Mouse (Mus musculus) monocyte, adult 59 days (primary cell): ENCODE data around the gene Olfr982. TPM values are rescaled to one million over a fixed set of nuclear protein-coding genes. Genes with fewer than 3 reads are reported as not detected.

Source experiments
- total RNA-seq, 2 experiments: library from RNA; stranded (reverse); gene quantifications; one replicate each; pipeline ENCODE4 v1.2.4; 2023

Gene Olfr982
- total RNA-seq: not detected

DNA sequence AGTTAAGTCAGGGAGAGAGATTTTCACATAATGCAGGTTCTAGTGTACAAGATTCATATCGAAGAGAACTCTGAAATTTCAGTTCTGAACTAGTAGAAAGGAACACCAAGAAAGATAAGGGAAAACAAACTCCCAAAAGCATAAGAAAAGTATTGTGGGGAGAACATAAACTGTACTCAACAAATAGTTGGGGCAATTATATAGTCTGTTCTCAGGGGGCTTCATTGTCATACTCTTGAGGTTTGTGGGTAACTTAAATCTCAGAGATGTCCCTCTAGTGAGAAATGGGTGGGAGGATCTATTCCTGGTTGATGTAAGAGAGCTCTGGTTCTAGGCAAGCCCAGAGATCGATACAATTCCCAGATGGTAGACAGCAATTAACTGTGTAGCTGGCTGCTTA lies at the start of gene Olfr982:
Gene Olfr982, plus strand, starts transcription at position 301 of the 400 bp plus-strand sequence.

DNA sequence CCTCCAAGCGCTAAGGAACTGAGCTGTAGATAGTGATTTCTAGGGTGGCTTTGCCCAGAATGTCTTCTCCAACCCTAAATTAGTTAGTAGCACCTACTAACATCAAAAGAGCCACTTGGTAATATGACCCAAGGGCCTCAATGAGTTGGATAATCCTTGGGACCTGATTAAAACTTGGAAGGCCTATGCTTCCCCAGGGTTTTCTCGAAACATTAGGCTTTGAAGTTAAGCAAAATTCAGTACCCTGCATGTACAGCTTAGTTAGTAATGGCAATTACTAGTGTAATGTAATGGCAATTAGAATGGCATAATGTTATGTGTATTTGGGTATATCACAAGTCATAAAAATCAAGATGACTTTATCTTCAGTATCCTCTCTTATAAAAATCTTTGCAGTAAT lies 19.9 kb downstream of the Olfr982 start, which contains the start of gene Olfr983:
Gene Olfr983, minus strand, starts transcription at position 101 of the 400 bp plus-strand sequence.

DNA sequence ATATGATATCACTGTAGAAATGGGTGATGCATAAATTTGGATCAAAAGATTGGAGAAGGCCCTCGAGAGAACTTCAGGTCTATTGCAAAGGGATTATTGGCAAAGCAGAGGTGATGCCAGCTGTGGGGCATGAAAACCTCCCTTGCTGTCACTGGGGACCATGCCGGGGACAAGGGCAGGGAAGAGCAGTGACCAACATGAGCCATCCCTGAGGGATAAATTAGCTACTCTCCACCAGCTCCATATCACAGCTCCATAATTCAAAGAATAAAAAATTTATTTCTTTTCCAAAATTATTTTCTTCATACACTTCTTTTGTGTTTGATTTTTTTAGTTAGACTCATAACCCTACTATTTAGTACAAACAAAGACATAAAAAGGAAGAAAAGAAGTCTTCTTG lies 40.5 kb downstream of the Olfr982 start, which contains the start of gene Olfr984:
Gene Olfr984, minus strand, starts transcription at position 101 of the 400 bp plus-strand sequence.

Other genes with a start within 250 kb of the Olfr982 start
- gene Olfr971, start 237.0 kb upstream of the Olfr982 start, total RNA-seq: not detected
- gene Olfr972, start 207.4 kb upstream of the Olfr982 start, total RNA-seq: not detected
- not detected for gene Olfr229, start 166.5 kb upstream of the Olfr982 start, total RNA-seq
- gene Olfr974, start 136.3 kb upstream of the Olfr982 start, total RNA-seq: not detected
- not detected for gene Olfr975, start 121.8 kb upstream of the Olfr982 start, total RNA-seq
- not detected for gene Olfr976, start 112.7 kb upstream of the Olfr982 start, total RNA-seq
- gene Olfr978, start 81.7 kb upstream of the Olfr982 start, total RNA-seq: not detected
- not detected for gene Olfr979, start 70.4 kb upstream of the Olfr982 start, total RNA-seq
- not detected for gene Olfr980, start 64.2 kb upstream of the Olfr982 start, total RNA-seq
- not detected for gene Olfr981, start 52.4 kb upstream of the Olfr982 start, total RNA-seq
- gene Olfr983, start 19.8 kb downstream of the Olfr982 start, total RNA-seq: not detected
- not detected for gene Olfr984, start 40.4 kb downstream of the Olfr982 start, total RNA-seq
- not detected for gene Olfr985, start 56.4 kb downstream of the Olfr982 start, total RNA-seq
- not detected for gene Tmem225, start 74.3 kb downstream of the Olfr982 start, total RNA-seq
- not detected for gene Olfr986, start 107.1 kb downstream of the Olfr982 start, total RNA-seq
- gene Zfp202, start 118.5 kb downstream of the Olfr982 start, total RNA-seq: 1 to 10 TPM; 1.5 to 2.0 TPM
- under 1 TPM; 0.33 to 0.76 TPM for gene Scn3b, start 195.4 kb downstream of the Olfr982 start, total RNA-seq